Mouse (Mus musculus) lung, adult 18-20 months (tissue): ENCODE results near the gene Cbx7.

Source experiments
- DNase-seq, 2 experiments: peaks; one replicate each; pipeline ENCODE4 v3.0.0; 2022; ENCODE audit warnings: mixed read lengths in 2 of 2

The Cbx7 gene

GRCm38 (mm10) chr15:79970940-79971339 lies at the start of gene Cbx7:
TSS of gene Cbx7 (minus strand) at chr15:79971119.
- no peak for DNase-seq

- no peak for DNase-seq
These were observed 49.6 kb upstream of the Cbx7 start for GRCm38 (mm10) chr15:80020516-80020915.

DNA sequence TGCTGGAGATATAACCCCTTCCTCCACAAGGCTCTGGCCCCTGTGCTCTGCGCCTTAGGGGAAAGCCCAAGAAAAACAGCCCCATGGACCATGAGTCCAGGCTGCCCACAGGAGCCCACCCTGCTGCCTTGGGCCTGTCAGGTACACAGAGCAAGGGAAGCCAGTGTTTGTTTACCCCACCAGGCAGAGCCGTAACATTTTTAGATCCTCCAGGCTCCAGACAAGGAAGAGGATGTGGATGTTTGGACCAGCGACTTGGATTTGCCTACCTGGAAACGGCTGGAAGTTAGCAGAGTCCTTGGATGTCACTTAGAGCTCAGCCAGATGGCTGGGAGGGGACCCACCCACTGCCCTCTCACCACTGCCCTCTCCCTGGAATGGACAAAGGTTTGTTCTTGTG lies 48.7 kb upstream of the Cbx7 start:
- no peak for DNase-seq

DNA sequence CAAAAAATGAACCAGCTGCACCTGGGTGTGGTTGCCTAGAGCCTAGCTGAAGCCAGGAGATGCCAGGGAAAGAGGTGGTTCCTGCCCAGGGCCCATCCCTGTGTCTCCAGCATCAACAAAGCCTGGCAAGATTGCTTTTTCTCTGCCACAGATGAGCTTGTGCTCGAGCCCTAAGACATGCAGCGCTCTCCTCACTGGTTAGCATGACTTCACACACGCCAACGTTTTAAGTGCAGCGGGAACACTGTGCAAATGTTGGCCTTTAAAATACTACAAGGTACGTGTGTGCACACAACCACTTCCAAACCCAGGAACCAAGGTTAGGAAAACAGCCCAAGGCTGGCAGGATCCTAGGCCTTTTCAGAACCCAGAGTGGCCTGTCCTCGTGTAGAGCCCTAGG lies 48.3 kb upstream of the Cbx7 start:
- no peak for DNase-seq

DNA sequence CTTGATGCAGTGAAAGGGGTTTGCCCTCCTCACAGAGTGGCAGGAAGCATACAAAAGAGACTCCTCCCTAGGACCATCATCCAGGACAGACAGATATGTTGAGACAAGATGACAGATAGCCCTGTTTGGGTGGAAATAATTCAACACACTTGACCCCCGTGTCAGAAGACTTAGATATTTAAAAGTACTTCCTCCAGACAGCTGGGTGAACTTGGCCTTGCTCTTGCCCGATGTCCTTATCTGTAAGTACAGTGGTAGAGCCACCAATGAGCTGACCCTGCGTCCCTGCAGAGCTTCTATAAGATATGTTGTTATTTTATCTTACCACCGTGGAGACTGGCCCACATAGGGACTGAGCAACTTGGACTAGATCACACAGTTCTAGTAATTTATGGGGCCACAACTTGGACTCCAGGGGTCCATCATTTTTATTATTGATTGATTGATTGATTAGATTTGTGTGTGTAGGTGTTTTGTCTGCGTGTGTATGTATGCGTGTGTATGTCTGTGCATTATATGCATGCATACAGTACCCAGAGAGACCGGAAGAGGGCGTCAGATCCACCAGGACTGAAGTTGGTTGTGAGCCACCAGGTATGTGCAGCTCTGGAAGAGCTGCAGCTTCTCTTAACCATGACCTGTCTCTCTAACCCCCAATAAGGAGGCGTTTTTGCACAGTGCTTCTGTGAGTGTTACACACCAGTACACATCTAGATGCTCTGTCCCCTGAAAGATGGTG lies 45.8 kb upstream of the Cbx7 start:
- no peak for DNase-seq

DNA sequence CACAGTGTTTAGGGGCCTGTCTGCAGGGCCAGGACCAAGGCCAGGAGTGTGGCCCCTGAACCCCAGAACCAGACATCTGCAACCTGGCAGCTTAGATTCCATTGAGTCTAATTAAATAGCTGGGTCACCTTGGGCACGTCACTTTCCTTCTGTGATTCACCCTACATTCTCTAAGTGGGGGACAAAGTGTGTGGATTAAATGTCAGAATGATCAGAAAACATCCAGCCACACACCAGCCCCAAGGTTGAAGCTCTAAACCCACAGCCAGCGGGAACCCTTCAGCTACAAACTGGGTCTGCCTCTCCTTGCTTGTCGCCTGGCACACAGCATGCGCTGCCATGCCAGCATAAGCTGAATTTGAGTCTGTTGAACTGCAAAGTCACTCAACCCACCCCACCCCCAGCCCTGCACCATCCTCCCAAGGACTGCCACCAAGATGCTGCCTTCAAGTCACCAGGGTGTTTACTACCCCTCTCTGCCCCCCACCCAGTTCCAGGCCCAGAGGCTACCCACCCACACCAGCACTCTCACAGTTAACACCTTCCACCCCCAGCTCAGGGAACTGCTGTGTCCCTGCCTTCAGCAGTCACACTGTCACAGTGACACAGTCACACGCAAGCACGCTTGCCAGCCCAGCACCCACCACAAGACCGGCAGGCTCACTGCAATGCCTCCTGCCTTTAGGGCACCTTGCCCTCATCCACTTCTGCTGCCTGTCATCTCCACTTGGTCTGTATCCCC lies 44.5 kb upstream of the Cbx7 start:
- DNase-seq, result no peak

- DNase-seq, result peak; percentile 86 to 88
These were observed 43.6 kb upstream of the Cbx7 start, which contains the start of gene Pdgfb for GRCm38 (mm10) chr15:80014321-80015210. TSS of gene Pdgfb (minus strand) at chr15:80014977.

DNA sequence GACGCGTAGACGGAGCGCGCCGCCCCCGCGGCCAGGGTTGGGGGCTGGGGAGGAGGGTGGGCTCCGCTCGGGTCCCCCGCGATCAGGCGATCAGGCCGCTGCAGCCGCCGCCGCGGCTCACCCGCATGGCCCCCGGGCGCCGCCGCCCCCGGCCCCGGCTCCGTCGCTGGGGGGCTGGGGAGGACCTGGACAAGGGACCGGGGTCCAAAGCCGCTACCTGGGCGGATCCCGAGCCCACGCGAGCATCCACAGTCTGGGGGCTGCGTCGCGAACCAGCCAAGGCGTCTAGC lies 43.1 kb upstream of the Cbx7 start:
- DNase-seq, result no peak

- no peak for DNase-seq
These were observed 42.5 kb upstream of the Cbx7 start for GRCm38 (mm10) chr15:80013256-80014030.

- DNase-seq, result peak; percentile 89 to 94
These were observed 41.7 kb upstream of the Cbx7 start for GRCm38 (mm10) chr15:80012527-80013201.

GRCm38 (mm10) chr15:80011778-80012526 lies 41.0 kb upstream of the Cbx7 start:
- peak; percentile 33 to 58 for DNase-seq

DNA sequence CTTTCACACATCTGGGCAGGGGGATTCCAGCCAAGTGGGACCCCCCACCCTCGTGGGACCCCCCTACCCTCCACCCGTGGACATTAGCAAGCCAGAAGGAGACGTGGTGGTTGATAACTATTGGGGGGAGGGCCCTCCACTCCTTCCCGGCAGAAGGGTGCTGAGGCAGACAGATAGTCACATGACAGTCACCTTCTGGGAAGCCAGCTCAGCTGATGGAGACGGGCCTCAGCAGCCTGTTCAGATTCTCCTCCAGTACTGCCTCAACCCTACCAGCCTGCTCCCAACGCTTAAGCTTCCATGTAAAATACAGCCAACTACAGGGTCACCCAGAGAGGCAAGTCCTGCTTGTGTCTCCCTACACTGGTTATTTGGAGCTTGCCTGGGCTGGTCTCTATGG lies 40.3 kb upstream of the Cbx7 start:
- no peak for DNase-seq

GRCm38 (mm10) chr15:80010182-80010558 lies 39.3 kb upstream of the Cbx7 start:
- peak; percentile 56 to 69 for DNase-seq

DNA sequence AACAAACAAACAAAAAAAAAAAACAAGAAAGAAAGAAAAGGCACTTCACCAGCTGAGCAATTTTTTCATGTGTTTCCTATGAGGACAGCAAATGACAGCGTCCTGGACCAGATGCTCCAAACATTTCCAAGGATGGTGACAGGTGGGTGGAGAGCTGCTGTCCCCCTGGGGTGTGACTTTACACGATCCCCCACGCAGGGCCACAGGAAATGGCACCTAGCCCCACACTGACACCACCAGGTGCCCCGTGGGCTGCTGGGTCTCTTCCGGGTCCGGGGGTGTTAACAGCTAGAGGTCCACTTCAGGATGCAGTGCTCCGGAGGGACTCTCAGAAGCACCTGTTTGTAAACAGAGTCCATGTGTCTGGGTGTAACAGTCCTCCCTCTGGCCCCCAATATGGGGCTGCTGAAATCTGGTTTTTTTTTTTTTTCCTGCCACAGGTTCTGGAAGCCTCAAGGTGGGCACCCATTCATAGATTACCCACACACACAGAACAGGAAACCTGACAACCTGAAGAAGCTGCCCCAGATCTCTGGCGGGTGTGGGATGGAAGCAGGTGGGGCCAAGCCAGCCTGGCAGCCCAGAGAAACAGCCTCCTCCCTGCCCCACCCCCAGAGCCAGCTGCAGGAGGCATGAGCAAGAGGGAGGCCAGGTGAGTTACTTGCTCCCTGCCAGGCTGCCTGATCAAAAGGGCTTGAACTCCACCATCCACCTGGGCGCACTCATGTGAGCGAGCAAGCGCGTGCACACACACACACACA lies 38.7 kb upstream of the Cbx7 start:
- DNase-seq, result peak; percentile 59 to 72

GRCm38 (mm10) chr15:80008461-80008860 lies 37.5 kb upstream of the Cbx7 start:
- no peak for DNase-seq

GRCm38 (mm10) chr15:80006156-80006555 lies 35.2 kb upstream of the Cbx7 start:
- DNase-seq, result peak; percentile 39 to 55

GRCm38 (mm10) chr15:80005436-80005835 lies 34.5 kb upstream of the Cbx7 start:
- no peak for DNase-seq

- DNase-seq, result peak; percentile 90 to 93
These were observed 33.9 kb upstream of the Cbx7 start for GRCm38 (mm10) chr15:80004644-80005340.

GRCm38 (mm10) chr15:80003581-80003980 lies 32.7 kb upstream of the Cbx7 start:
- no peak for DNase-seq

- DNase-seq, result no peak
These were observed 30.7 kb upstream of the Cbx7 start for GRCm38 (mm10) chr15:80001601-80002000.
